Mouse (Mus musculus) MEL (cell line): ENCODE measurements around the gene Zmiz1. TPM values are rescaled to one million over a fixed set of nuclear protein-coding genes. Genes with fewer than 3 reads are reported as not detected.

Experiments
- DNase-seq: peaks from one replicate; pipeline ENCODE4 v3.0.0; 2011; ENCODE audit warnings: low read depth, low spot score
- H3K27ac ChIP-seq: 2 replicates; pipeline ENCODE4 v1.5.1; 2012; ENCODE audit warnings: low read depth, mild to moderate bottlenecking, control low read depth, low read length, moderate library complexity; ENCODE audit not compliant: control insufficient read depth
- H3K27me3 ChIP-seq, 2 experiments: fragments of 150-350 bp in 1 of 2; sonication (generic) in 1 of 2; 2 replicates each; pipeline ENCODE4 v1.6.1; 2012; ENCODE audit warnings: low read length in 2 of 2, mild to moderate bottlenecking in 2 of 2, improper control_type of control experiment in 1 of 2, moderate library complexity in 1 of 2; ENCODE audit not compliant: insufficient read depth in 2 of 2, control insufficient read depth in 1 of 2
- H3K36me3 ChIP-seq, 2 experiments: 2 replicates each; pipeline ENCODE4 v1.6.1; 2012 to 2014; ENCODE audit warnings: low read length in 2 of 2, improper control_type of control experiment in 1 of 2, inconsistent platforms in 1 of 2, mild to moderate bottlenecking in 1 of 2; ENCODE audit not compliant: insufficient read depth in 2 of 2, control insufficient read depth in 1 of 2
- H3K4me1 ChIP-seq, 2 experiments: fragments of 150-350 bp in 1 of 2; sonication (generic) in 1 of 2; 2 replicates each; pipeline ENCODE4 v1.6.1; 2012; ENCODE audit warnings: low read length in 2 of 2, improper control_type of control experiment in 1 of 2, mild to moderate bottlenecking in 1 of 2; ENCODE audit not compliant: insufficient read depth in 2 of 2, control insufficient read depth in 1 of 2
- H3K4me3 ChIP-seq, 2 experiments: fragments of 150-350 bp in 1 of 2; sonication (generic) in 1 of 2; 2 replicates each; pipeline ENCODE4 v1.5.1; 2012; ENCODE audit warnings: low read depth in 2 of 2, low read length in 2 of 2, mild to moderate bottlenecking in 2 of 2, moderate library complexity in 2 of 2, control low read depth in 1 of 2, improper control_type of control experiment in 1 of 2; ENCODE audit not compliant: control insufficient read depth in 1 of 2, insufficient read depth in 1 of 2
- H3K79me2 ChIP-seq: 2 replicates; pipeline ENCODE4 v1.6.1; 2012; ENCODE audit warnings: mild to moderate bottlenecking, low read length, moderate library complexity; ENCODE audit not compliant: control insufficient read depth, poor library complexity, insufficient read depth
- H3K9ac ChIP-seq: 2 replicates; pipeline ENCODE4 v1.6.1; 2012; ENCODE audit warnings: low read depth, mild to moderate bottlenecking, control low read depth, low read length, moderate library complexity; ENCODE audit not compliant: control insufficient read depth, poor library complexity, severe bottlenecking
- H3K9me3 ChIP-seq: fragments of 150-350 bp; sonication (generic); replicated peaks from 2 replicates; pipeline ENCODE4 v1.6.1; 2012; ENCODE audit warnings: mild to moderate bottlenecking, low read length, improper control_type of control experiment, moderate library complexity; ENCODE audit not compliant: insufficient read depth
- BHLHE40 ChIP-seq: IDR thresholded peaks from 2 replicates; pipeline ENCODE4 v1.6.1; 2012; ENCODE audit warnings: low read depth, mild to moderate bottlenecking, inconsistent platforms, low read length, improper control_type of control experiment, borderline replicate concordance
- CHD2 ChIP-seq: IDR thresholded peaks from 2 replicates; pipeline ENCODE4 v1.6.1; 2011; ENCODE audit warnings: low read length, improper control_type of control experiment
- CTCF ChIP-seq, 3 experiments: IDR thresholded peaks in 2 of 3; conservative IDR thresholded peaks in 1 of 3; 2 replicates each; pipeline ENCODE4 v1.5.1; 2011 to 2012; ENCODE audit warnings: low read length in 3 of 3, low read depth in 2 of 3, mild to moderate bottlenecking in 2 of 3, improper control_type of control experiment in 1 of 3, inconsistent platforms in 1 of 3, mixed read lengths in 1 of 3, moderate library complexity in 1 of 3; ENCODE audit not compliant: control insufficient read depth in 1 of 3, insufficient read depth in 1 of 3, poor library complexity in 1 of 3, severe bottlenecking in 1 of 3
- EP300 ChIP-seq, 2 experiments: IDR thresholded peaks; 2 replicates each; pipeline ENCODE4 v1.6.1; 2011; ENCODE audit warnings: improper control_type of control experiment in 2 of 2, low read length in 2 of 2, low read depth in 1 of 2, mild to moderate bottlenecking in 1 of 2
- GABPA ChIP-seq: IDR thresholded peaks from 2 replicates; pipeline ENCODE4 v1.6.1; 2012; ENCODE audit warnings: low read depth, mild to moderate bottlenecking, inconsistent platforms, low read length, improper control_type of control experiment, moderate library complexity
- GATA1 ChIP-seq: IDR thresholded peaks from 2 replicates; pipeline ENCODE4 v1.6.1; 2011; ENCODE audit warnings: low read depth, low read length, improper control_type of control experiment
- JUND ChIP-seq: IDR thresholded peaks from 2 replicates; pipeline ENCODE4 v1.6.1; 2011; ENCODE audit warnings: low read depth, mild to moderate bottlenecking, improper control_type of control experiment, low read length
- MAFK ChIP-seq: IDR thresholded peaks from 2 replicates; pipeline ENCODE4 v1.6.1; 2011; ENCODE audit warnings: low read depth, mild to moderate bottlenecking, low read length, improper control_type of control experiment, borderline replicate concordance
- MAX ChIP-seq: IDR thresholded peaks from 2 replicates; pipeline ENCODE4 v1.6.1; 2011; ENCODE audit warnings: low read length, improper control_type of control experiment
- MAZ ChIP-seq: IDR thresholded peaks from 2 replicates; pipeline ENCODE4 v1.6.1; 2012; ENCODE audit warnings: low read depth, mild to moderate bottlenecking, inconsistent platforms, low read length, improper control_type of control experiment
- MXI1 ChIP-seq: IDR thresholded peaks from 2 replicates; pipeline ENCODE4 v1.6.1; 2011; ENCODE audit warnings: mild to moderate bottlenecking, low read depth, low read length, improper control_type of control experiment
- MYB ChIP-seq: IDR thresholded peaks from 2 replicates; pipeline ENCODE4 v1.6.1; 2011; ENCODE audit warnings: mild to moderate bottlenecking, low read depth, low read length, improper control_type of control experiment
- MYC ChIP-seq: IDR thresholded peaks from 2 replicates; pipeline ENCODE4 v1.6.1; 2011; ENCODE audit warnings: low read depth, mild to moderate bottlenecking, low read length, improper control_type of control experiment, moderate library complexity
- NRF1 ChIP-seq: IDR thresholded peaks from 2 replicates; pipeline ENCODE4 v1.6.1; 2014; ENCODE audit warnings: low read depth, mild to moderate bottlenecking, inconsistent platforms, low read length, improper control_type of control experiment, moderate library complexity; ENCODE audit not compliant: poor library complexity, insufficient read depth, severe bottlenecking
- POLR2A ChIP-seq, 2 experiments: IDR thresholded peaks; 2 replicates each; pipeline ENCODE4 v1.6.1; 2011 to 2012; ENCODE audit warnings: low read length in 2 of 2, mild to moderate bottlenecking in 2 of 2, control low read depth in 1 of 2, improper control_type of control experiment in 1 of 2, low read depth in 1 of 2, moderate library complexity in 1 of 2; ENCODE audit not compliant: control insufficient read depth in 1 of 2, insufficient read depth in 1 of 2, poor library complexity in 1 of 2
- POLR2AphosphoS5 ChIP-seq: IDR thresholded peaks from 2 replicates; pipeline ENCODE4 v1.6.1; 2012; ENCODE audit warnings: low read depth, borderline replicate concordance, mild to moderate bottlenecking, inconsistent platforms, low read length, moderate library complexity, mixed read lengths
- SMC3 ChIP-seq: IDR thresholded peaks from 2 replicates; pipeline ENCODE4 v1.6.1; 2011; ENCODE audit warnings: low read depth, low read length, improper control_type of control experiment
- TAL1 ChIP-seq: IDR thresholded peaks from 2 replicates; pipeline ENCODE4 v1.6.1; 2012; ENCODE audit warnings: mild to moderate bottlenecking, inconsistent platforms, low read length, moderate library complexity, mixed read lengths
- USF1 ChIP-seq: IDR thresholded peaks from 2 replicates; pipeline ENCODE4 v1.6.1; 2014; ENCODE audit warnings: low read depth, mild to moderate bottlenecking, inconsistent platforms, low read length, improper control_type of control experiment, moderate library complexity
- USF2 ChIP-seq, 2 experiments: IDR thresholded peaks; 2 replicates each; pipeline ENCODE4 v1.6.1; 2011 to 2012; ENCODE audit warnings: improper control_type of control experiment in 2 of 2, low read length in 2 of 2, borderline replicate concordance in 1 of 2, inconsistent platforms in 1 of 2, low read depth in 1 of 2, mild to moderate bottlenecking in 1 of 2; ENCODE audit not compliant: insufficient read depth in 1 of 2
- ZC3H11A ChIP-seq: IDR thresholded peaks from 2 replicates; pipeline ENCODE4 v1.6.1; 2012; ENCODE audit warnings: low read depth, mild to moderate bottlenecking, inconsistent platforms, low read length, improper control_type of control experiment
- polyA plus RNA-seq, 2 experiments: library from polyadenylated mRNA; stranded (reverse) in 1 of 2; unstranded in 1 of 2; fragments of >175 nt in 1 of 2; fragments of >200 nt in 1 of 2; gene quantifications; 2 replicates each; pipeline versions ENCODE4 v1.2.1 to v1.2.4; 2012; ENCODE audit warnings: low replicate concordance in 2 of 2, low read depth in 1 of 2; ENCODE audit not compliant: insufficient read length in 2 of 2, insufficient read depth in 1 of 2, missing spikeins in 1 of 2
- total RNA-seq: library from RNA; depleted of rRNA; stranded (reverse); fragments of 300-350 nt; gene quantifications from 2 replicates; pipeline ENCODE4 v1.2.3, GENCODE M21; 2012

The Zmiz1 gene
- total and polyA plus RNA-seq, 3 experiments, result 2.7 to 19.9 TPM; not detected in 1

- TF ChIP-seq CTCF (IDR thresholded peaks at IDR 0.05 in 2 of 3, conservative IDR thresholded peaks at IDR 0.05 in 1 of 3; ENCODE audit: control insufficient read depth in 1 of 3, insufficient read depth in 1 of 3, low read depth in 2 of 3, low read length in 3 of 3, poor library complexity in 1 of 3, severe bottlenecking in 1 of 3), result peak; percentile 19 to 71 (median 69); a peak in 4 of 6 replicates
- no peak for TF ChIP-seq MYB
- peak; percentile 31; the same call in 1 of the 2 replicates for TF ChIP-seq ZC3H11A
- TF ChIP-seq NRF1, result no peak
- TF ChIP-seq MAX, result no peak
- no peak for TF ChIP-seq GABPA
- no peak for TF ChIP-seq MXI1
- no peak for TF ChIP-seq MAFK
- no peak for TF ChIP-seq USF2 (IDR thresholded peaks at IDR 0.05; ENCODE audit: borderline replicate concordance in 1 of 2, insufficient read depth in 1 of 2, low read depth in 1 of 2, low read length in 2 of 2)
- TF ChIP-seq MYC, result peak; percentile 87; the same call in 1 of the 2 replicates
Measured at GRCm38 (mm10) chr14:25666668-25667376, 207.8 kb downstream of the Zmiz1 start (continued).

GRCm38 (mm10) chr14:25667587-25667986, 208.6 kb downstream of the Zmiz1 start:
- no peaks in the 10 kb centered on the region for H3K79me2 ChIP-seq
- H3K4me3 ChIP-seq, result no peak overlapping the region
- no peak overlapping the region for H3K9ac ChIP-seq
- H3K4me1 ChIP-seq, result peaks cover 3 to 12% of the 10 kb centered on the region in 2 experiments
- H3K36me3 ChIP-seq, result peaks cover 0 to 4% of the 10 kb centered on the region in 2 experiments; a peak in 2 of 4 replicates
- H3K9me3 ChIP-seq, result no peaks in the 10 kb centered on the region
- TF ChIP-seq EP300 (IDR thresholded peaks at IDR 0.05; ENCODE audit: low read depth in 1 of 2, low read length in 2 of 2) (0 out of 4 replicates have a peak, but pooled peaks of 1 of the 2 experiments have one; percentile 16), GATA1 (peak; percentile 49), TAL1 (0 out of 2 replicates have a peak, but pooled peaks have one; percentile 5), MAX (no peak), BHLHE40 (no peak)
- no peak overlapping the region for H3K27ac ChIP-seq
- peak; percentile 55 for DNase-seq
- no peaks in the 10 kb centered on the region for H3K27me3 ChIP-seq

- Histone ChIP-seq H3K79me2 (no peaks in the 10 kb centered on the region), H3K9me3 (no peaks in the 10 kb centered on the region), H3K36me3 (no peaks in the 10 kb centered on the region; a peak in 1 of 4 replicates), H3K27me3 (peaks cover 0 to 4% of the 10 kb centered on the region in 2 experiments; a peak in 3 of 4 replicates), H3K9ac (no peak overlapping the region), H3K27ac (no peak overlapping the region), H3K4me1 (no peaks in the 10 kb centered on the region), H3K4me3 (no peak overlapping the region)
- TF ChIP-seq JUND (no peak), GATA1 (no peak), USF1 (no peak), SMC3 (no peak), CHD2 (no peak), POLR2AphosphoS5 (no peak), MAZ (no peak), USF2 (IDR thresholded peaks at IDR 0.05; ENCODE audit: borderline replicate concordance in 1 of 2, insufficient read depth in 1 of 2, low read depth in 1 of 2, low read length in 2 of 2) (no peak), POLR2A (IDR thresholded peaks at IDR 0.05; ENCODE audit: control insufficient read depth in 1 of 2, insufficient read depth in 1 of 2, low read depth in 1 of 2, low read length in 2 of 2, poor library complexity in 1 of 2) (no peak)
- DNase-seq, result no peak
Measured at GRCm38 (mm10) chr14:25679625-25680024, 220.6 kb downstream of the Zmiz1 start.
